Mouse (Mus musculus) frontal cortex, postnatal 10 days (tissue): Measurements from ENCODE around the gene Areg.

Experiments used
- DNase-seq, 2 experiments: peaks; one replicate each; pipeline ENCODE4 v3.0.0; 2022; ENCODE audit warnings: low spot score in 2 of 2, mixed read lengths in 1 of 2

Areg gene

GRCm38 (mm10) chr5:91166601-91167000, 27.2 kb downstream of the Areg start:
- no peak for DNase-seq

DNA sequence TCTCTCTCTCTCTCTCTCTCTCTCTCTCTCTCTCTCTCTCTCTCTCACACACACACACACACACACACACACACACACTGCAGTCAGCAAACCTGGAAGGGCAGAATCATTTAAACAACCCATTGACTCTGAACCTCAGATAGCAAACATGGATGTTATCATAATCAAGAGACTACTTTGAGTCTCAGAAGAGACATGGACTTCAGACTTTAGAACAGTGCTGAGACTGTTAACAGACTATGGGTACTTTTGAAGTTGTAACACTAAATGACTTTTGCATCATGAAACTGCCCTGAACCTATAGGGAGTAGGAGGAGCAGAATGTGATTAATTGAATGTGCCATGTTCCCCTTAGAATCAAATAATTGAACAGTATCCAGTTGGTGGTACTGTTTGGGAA, 37.0 kb downstream of the Areg start:
- DNase-seq = no peak

- no peak for DNase-seq
These were observed 55.2 kb downstream of the Areg start for GRCm38 (mm10) chr5:91194572-91194971.
